Mouse (Mus musculus): ENCODE data around the gene Plcz1.

Gene Plcz1

GRCm38 (mm10) chr6:140041357-140041756 is at the start of gene Plcz1:
Gene Plcz1, minus strand, starts transcription at chr6:140041457.
- no peak for DNase-seq

GRCm38 (mm10) chr6:140089855-140090254 is 48.6 kb upstream of the Plcz1 start:
- no peak for DNase-seq

GRCm38 (mm10) chr6:140081739-140082138 is 40.5 kb upstream of the Plcz1 start:
- DNase-seq: peak in 1 of 2 experiments; percentile 4

DNA sequence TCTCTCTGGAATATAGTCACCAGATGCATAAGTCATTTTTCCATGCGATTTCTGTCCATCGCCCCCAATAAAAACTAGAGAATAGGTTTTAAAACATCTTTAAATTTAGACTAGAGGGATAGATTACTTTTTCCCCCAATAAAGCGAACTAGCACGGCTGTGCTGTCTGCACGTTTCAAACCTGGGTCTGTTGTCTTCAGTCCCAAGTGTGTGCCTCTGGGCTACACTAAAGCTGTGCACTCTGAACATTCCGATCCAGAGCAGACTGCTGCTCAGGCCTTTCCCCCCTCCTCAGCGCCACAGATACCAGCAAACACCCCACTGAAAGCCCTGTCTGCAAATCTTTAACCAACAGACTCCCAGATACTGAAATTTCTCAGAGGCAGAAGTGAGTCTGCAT is 39.7 kb upstream of the Plcz1 start:
- DNase-seq: no peak

GRCm38 (mm10) chr6:140069177-140069576 is 27.9 kb upstream of the Plcz1 start:
- no peak for DNase-seq

DNA sequence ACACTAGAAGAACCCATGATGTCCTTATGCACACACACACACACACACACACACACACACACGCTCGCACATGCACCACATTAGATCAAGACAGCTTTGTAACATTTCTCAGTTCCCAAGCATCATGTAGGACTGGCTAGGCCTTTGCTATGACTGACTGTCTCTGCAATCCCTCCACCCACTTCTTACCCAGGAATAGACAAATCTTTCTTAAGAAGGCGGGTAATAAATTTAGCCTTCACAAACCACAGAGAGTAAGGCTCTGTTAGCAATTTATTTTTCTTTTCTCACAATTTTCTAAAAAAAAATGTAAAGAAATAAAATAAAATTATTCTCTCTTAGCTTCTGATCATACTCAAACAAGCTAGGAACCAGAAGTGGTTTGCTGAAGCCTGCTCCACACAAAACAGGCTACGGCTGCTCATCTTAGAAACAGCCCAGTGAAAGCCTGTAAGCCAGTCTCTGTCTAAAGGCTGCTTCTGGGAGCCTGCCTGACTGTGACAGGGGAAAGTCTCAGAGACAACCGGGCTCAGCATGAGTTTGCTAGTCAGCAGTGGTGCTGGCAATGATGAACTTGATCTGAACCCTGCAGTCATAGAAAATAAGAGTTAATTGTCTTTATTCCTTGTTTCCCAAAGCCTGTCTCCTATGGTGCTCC is 13.1 kb upstream of the Plcz1 start:
- no peak for DNase-seq

DNA sequence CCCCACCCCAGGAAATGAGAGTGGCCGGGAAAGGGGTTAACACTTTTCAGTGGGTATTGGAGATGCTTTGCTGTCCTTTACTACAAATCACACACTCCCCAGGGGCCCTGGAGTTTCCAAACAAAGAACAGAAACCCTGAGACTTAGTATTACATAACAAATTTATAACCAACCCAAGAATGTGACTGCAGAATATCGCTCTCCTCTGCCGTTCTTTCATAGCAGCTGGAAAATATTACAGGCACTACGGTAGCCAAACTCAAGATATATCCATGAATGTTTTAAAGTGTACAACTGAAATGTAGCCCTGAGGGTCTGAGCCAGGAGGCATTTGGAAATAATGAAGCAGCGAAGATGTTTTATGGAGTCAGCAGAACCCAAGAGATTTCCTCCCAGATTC is 10.2 kb upstream of the Plcz1 start:
- no peak for DNase-seq

DNA sequence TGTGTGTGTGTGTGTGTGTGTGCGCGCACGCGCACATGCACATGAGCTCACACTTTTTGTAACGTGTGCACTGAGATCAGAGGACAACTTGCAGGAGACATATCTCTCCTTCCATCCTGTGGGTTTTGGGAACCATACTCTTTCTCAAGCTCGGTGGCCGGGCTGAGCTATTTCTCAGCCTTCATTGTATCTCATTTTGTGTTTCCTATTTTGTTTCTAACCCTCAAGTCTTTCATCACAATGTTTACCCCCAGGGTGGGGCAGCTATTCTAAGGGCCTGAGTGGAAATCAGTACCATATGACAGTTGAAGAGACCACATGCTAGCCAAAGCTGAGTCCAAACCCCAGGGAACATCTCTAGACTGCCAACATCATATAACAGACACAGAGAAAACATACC is 305 bp downstream of the Plcz1 start, which contains the start of gene Capza3:
TSS of gene Capza3 (plus strand) at position 301 of the 400 bp plus-strand sequence.
- DNase-seq: no peak

DNA sequence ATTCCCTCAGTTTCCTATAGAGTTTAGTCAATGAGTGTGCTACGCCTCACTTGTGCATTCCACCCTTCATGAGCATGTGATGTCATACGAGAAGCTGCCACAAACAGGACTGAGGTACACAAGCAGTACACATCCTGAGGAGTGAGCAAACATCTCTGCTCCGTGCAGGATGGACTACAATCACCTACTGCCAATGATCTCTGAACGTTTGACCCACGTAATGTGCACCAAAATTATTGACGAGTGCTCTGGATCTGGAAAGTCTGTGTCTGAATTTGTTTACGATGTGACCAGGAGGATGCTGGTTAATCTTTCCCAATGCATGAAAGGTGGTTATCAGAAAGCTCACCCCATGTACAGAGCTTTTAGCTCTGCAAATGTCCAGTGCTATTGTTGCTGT is 16.9 kb downstream of the Plcz1 start:
- DNase-seq: no peak

- DNase-seq: no peak
Measured at GRCm38 (mm10) chr6:140005181-140005580, 36.1 kb downstream of the Plcz1 start.

DNA sequence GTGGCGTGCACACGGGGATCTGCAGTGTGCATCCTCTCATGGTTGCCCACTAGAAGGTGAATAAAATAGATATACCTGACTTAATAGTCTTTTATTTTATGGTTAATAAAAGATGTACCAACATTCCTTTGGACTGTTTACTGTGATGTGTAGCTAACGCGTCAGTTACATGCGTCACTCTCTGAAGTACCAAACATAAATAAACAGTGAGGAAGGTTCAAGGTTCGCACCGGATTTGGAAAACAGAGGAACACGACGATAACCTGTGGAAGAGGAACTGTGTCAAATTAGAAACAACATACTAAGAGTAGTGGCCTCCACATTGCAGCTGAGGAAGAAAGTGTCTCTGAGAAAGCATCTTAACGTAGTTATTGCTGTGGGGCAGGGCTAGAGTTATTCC is 51.7 kb downstream of the Plcz1 start:
- no peak for DNase-seq

- no peak for DNase-seq
Measured at GRCm38 (mm10) chr6:139989075-139989474, 52.2 kb downstream of the Plcz1 start.

DNA sequence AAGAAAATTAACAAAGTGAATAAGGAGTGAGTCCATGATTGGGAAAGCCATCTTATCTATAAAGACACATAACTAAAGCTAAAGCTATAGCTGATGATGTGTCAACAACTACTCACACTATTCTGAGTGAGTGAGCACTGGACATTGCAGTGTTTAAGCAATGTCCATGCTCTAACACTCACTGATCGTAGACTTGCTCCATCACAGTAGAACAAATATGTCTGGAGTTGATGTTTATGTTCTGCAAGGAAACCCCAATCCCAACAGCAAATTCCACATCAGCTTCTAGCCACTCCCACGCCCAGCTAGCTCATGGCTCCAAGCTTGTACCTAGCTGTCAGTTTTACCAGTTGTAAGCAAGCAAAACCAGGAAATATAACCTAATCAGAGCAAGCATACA is 54.7 kb downstream of the Plcz1 start:
- no peak for DNase-seq

DNA sequence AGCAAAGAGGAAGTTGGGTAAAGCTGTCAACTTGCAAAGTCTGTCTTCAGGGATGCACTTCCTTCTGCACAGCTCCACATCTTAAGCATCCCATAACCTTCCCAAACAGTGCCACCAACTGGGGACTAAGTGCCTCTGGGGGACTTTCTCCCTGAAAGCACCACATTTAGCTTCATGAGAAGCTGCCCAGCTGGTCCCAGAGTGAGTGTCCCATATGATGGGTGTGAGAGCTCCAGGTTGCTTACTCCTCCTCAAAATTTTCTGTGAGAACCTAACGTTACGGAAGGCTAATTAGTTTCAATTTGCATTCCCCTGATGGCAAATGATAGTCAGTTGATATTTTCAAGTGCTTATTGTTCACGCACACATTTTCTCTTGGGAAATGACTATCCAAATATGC is 57.2 kb downstream of the Plcz1 start:
- DNase-seq: no peak

GRCm38 (mm10) chr6:139981061-139981460 is 60.2 kb downstream of the Plcz1 start:
- no peak for DNase-seq

DNA sequence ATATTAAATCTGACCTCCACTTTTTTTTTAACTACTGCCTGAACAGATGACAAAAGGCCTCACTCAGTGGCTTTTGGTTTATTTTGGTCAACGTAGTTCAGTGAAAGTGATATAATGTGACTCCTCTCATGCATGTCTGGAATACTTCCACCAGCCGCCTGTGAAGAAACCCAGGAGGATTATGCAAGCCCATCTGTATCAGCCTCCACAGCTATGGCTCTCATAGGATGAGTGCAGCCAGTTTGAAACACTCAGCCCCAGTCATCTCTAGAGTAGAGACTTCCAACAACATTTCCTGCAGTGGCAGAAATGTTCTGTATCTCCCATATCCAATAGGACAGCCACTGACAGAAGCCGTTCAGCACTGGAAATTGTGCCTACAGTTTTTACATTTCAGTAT is 63.1 kb downstream of the Plcz1 start:
- no peak for DNase-seq

DNA sequence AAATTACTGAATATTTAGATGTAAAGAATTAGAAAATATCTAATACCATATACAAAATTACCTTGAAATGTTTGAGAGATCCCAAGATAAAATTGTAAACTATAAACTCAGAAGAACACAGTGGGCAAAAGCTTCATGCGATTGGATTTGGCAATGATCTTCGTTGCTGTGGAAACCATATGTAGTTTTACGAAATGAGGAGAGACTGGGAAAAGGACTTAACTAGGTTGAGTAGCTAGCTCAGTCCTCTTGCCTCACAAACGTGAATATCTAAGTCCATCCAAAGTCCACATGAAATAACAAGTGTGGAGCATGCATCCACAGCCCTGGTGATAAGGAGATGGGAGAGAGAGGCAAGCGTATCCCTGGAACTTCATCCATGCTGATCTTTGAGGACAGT is 66.6 kb downstream of the Plcz1 start:
- DNase-seq: no peak

GRCm38 (mm10) chr6:139971608-139972298 is 69.5 kb downstream of the Plcz1 start:
- no peak for DNase-seq

- DNase-seq: no peak
Measured at GRCm38 (mm10) chr6:139966684-139967083, 74.6 kb downstream of the Plcz1 start.

- no peak for DNase-seq
Measured at GRCm38 (mm10) chr6:139964895-139965294, 76.4 kb downstream of the Plcz1 start.

DNA sequence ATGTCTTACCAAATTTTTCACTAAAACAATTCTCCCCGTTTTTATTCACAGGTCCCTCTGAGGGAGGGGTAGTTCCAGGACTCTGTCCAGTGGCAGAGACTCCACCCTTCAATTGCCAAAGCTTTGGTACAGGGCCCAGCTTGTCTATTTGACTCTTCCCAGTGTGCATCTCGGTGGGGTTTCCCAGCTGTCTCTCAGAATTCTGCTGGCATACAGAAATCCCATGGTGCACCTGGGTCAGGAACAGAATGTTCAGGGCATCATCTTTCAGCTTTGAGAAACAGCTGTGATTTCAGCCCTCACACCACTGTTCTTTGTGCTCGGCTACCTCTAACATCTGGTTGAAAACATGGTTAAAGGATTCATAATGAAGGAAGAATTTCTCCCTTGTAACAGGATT is 77.5 kb downstream of the Plcz1 start:
- no peak for DNase-seq

GRCm38 (mm10) chr6:139957531-139958241 is 83.6 kb downstream of the Plcz1 start:
- DNase-seq: peak; percentile 5 to 10

DNA sequence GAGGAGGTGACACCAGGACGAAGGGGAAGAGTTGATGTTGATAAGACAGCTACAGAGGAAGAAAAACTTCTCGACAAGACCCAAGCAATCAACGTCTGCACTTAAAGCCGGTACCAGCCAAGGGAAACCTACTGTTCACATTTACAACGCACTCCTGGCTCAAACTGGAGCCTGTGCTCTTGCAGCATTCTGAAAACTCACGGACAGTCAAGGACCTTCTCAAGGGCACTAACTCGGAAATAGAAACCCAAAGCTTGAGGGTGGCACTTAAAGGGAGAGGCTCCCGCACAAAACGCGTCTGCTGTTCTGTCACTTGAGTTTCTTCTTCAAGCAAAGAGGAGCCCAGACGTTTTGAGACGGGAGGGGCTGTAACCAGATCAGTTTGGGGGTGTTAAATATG is 87.7 kb downstream of the Plcz1 start:
- DNase-seq: no peak
